Mouse (Mus musculus): ENCODE results near the gene Klf3.

Gene Klf3

DNA sequence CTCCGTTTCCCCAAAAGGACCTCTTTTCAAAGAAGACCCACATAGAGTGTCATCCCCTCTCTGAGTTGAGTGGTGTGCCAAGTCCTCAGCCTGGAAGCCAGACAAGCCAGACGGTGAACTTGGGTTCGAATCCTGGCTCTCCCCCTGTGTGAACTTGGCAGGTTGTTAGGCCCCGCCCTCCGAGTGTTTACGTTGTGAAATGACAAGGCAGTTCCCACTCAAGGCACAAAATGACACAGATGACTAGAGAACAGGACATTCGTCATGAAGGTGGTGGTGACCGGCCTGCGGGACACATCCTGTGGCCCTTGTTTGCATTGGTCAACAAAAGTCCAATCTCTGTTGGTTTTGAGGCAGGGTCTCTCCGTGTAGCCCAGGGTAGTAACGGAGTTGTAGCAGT lies 6.7 kb downstream of the Klf3 start:
- DNase-seq (ENCODE audit: low spot score): no peak

DNA sequence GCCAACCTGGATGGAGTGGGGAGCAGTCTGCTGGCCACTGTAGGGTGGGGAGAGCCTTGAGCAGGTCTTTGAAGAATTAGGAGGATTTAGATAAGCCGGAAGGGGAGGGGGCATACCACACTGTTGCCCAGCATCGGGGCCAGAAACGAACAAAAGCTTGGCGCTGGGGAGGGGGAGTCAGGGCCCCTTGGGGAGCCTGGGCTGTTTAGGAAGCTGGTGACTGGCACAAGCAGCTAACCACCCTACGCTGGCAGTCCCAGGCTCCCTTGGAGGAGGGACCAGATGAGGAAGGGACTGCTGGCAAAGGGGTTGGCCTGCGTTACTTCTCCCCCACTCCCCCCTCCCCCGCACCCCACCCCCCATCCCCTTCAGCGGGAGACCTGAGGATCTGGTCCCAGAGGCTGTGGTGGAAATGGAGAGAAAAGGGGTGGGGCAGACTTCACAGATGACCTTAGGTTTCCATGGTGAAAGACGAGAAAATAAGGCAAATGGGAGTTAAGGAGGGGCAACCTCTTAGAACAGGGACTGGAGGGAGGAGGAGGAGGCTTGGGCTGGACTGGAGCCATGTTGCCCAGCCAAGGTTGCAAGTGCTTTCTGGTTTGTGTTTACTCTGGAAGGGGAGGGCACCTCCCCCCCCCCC lies 7.8 kb downstream of the Klf3 start:
- DNase-seq (ENCODE audit: low spot score): peak; percentile 56

DNA sequence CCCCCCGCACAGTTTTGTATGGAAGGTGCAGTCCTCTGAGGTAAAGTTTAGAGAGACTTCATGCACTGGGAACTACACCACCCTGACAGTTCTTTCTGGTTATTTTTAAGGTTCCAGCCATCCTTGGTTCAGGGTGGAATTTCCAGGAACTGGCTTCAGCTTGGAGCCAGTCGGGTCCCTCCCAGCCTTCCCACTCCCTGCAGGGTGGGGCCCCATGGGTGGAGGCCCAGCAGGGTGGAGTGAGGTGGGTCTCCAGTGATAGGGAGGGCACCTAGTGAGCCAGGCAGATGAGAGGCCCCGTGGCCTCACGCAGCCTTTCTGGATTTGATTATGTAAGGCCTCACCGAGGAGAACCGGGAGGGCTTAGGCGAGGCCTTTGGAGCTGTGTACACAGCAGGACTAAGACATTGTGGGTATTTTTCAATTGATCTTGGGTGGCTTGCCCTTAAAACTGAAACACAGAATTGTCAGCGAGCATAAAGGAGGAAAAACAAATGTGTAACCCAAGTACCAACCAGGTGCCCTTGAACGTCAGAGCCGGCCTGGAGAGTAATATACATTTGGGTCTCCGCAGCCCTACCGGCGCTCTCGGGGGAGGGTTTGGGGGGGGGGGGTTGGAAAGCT lies 8.4 kb downstream of the Klf3 start:
- DNase-seq (ENCODE audit: low spot score): peak; percentile 62

DNA sequence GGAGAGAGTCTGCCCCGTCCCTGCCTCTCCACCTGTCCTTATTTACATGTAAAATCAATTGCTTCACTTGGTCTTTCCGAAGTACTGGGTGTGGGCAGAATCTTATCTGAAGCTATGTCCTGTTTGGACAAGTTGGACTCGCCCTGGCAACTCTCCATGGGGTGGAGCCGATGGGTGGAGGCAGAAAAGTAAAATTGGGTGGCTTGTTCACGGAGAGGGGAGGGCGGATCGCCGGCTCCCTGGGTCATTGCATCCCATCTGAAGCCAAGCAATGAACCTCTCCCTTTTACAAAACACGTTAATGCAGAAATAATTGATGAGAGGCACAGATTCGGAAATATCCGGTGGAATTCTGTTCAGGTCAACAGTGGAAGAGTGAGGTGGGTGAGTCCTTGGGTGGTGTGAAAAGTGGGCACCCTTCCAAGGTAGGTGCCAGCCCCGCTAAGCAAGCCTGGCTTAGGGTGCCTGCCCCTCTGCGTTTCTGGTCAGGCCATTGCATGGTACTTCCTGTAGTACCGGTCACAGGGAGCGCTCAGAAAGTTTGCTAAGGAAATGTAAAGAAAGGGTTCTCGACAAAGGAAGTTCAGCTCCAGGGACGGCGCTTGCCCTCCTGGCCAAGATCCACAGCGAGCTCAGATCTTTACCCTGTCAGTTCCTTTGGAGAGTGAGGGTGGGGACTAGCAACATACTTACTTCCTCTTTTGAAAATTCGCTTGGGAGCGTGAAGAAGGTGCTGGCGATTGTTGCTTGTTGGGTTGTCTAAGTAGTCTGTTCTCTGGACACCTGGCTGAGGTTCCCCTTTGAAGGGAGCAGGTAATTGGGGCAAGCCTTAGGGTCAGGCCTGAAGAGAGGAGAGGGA lies 9.2 kb downstream of the Klf3 start:
- peak; percentile 84 for DNase-seq (ENCODE audit: low spot score)

DNA sequence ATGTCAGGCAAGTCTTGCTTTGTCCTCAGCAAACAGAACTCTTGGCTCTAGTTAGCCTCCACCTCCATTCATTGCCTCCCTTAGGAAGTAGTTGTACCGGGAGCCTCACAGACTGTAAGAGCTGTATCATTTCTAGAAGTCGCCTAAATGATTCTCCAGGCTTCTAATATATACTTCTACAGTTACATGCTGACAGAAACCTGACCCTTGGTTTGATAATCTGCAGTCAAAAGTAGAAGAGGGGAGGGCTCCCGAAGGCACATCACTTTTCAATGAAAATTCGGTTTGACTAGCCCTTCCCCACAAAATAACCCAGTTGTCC lies 9.8 kb downstream of the Klf3 start:
- DNase-seq (ENCODE audit: low spot score): no peak

DNA sequence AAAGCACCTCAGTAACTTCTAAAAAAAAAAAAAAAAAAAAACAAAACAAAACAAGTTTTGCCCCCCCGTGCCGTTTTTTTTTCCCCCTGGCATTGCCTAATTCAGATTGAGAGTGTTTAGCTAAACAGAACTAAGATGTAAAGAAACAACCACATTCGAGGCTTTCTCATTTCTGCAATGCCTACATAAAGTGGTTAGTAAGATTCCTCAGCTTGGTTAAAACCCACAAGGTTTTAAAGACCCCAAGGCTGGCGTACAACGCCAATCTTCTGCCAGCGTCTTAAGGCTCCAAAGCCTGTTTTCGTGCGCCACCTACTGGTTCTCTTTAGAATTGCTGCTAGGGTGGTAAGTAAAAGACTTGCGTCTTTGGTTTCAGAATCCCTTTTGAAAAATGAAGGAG lies 10.2 kb downstream of the Klf3 start:
- DNase-seq (ENCODE audit: low spot score): peak; percentile 62

DNA sequence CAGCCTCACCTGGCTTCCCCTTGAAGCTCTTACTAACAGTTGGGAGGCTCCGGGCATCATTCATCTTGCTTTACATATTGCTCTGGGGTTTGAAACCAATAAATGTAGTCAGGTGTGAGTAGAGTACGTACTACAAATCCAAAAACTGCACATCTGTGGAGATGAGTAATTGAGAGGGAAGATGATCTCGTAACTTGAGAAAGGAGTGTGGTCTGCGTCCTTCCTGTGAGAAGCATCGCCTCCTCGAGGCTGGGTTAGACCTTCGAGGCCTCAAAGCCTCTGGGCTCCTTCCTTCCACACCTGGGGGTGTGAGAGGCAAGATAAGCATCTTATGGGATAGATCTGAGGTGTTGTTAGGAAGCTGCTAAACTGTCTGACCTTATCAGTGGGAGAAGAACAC lies 11.2 kb downstream of the Klf3 start:
- DNase-seq (ENCODE audit: low spot score): no peak

DNA sequence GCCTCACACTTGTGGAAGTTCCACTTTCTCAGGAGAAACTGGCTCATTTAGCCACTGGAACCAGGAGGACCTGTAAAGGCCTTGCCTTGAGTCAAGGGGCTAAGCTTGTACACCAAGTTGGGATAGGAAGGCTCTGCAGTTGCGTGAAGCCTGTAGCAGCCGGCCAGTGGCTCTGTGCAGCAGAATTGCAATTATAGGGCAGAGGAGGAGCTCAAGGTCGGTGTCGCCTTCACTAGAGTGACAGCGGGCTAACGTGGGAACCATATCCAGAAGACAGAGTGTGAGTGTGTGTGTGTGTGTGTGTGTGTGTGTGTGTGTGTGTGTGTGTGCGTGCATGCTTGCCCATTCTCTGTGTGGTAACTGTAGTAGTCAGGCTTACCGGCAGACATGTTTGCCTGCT lies 12.4 kb downstream of the Klf3 start:
- no peak for DNase-seq (ENCODE audit: low spot score)

DNA sequence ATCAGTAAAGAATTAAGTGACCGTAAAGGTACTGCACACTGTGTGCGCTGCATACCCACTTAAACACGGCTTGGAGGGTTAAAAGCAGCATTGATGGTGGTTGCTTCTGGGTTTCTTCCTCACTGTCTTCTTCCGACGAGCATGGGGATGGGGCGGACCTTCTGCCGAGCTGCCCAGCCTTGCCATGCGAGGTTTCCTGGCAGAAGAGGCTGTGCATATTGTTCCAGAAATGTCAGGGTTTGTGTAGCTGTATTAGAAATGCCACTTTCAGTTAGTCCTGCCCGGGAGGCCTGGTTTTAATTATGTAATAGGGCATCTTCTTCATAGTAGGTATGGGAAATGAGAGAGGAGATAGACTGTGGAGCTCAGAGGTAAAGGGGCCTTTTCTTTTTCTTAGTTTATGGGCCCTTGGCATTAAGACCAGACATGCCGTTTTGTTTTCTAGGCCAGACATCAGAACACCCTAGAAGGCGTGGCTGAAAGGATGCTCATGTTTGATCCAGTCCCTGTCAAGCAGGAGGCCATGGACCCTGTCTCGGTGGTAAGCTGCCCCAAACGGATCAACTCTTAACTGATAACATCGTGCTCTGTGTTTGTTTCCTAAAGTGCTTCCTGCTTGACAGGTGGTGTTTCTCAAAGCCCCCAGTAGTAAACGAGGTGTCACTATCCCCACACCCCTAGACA lies 13.2 kb downstream of the Klf3 start:
- no peak for DNase-seq (ENCODE audit: low spot score)

DNA sequence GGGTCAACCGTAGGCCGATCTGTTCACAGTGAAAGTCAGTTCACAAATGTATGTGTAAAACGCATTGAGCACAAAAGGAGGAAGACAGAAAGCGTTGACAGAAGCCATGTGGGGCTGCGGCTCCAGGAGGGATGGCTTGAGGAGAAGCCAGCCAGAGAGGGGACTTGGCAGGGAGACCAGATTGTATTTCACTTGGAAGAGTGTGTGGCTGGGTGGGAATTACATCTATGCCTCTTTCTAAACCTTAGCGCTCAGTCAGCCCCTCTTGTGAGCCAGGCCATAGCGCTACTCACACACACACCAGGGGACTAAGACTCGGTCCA lies 13.7 kb downstream of the Klf3 start:
- DNase-seq (ENCODE audit: low spot score): no peak

DNA sequence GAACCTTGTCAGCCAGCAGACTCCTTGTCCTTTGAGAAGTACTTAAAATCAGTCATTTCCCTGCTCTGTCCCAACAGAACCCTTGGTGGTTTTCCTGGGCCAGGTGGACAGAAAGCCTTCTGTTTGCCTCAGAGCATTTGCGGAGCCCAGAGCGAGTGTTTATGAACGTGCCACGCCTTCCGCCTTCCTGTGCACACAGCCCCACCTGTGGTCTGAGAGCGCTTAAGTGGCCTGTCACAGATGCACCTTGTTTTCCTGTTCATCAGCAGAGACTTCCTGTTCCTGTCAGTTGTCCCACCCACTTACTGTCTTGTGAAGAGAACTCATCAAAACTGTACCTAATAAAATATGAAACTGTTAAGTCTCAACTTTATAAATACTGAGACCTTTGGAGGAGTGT lies 16.2 kb downstream of the Klf3 start:
- DNase-seq (ENCODE audit: low spot score): no peak

DNA sequence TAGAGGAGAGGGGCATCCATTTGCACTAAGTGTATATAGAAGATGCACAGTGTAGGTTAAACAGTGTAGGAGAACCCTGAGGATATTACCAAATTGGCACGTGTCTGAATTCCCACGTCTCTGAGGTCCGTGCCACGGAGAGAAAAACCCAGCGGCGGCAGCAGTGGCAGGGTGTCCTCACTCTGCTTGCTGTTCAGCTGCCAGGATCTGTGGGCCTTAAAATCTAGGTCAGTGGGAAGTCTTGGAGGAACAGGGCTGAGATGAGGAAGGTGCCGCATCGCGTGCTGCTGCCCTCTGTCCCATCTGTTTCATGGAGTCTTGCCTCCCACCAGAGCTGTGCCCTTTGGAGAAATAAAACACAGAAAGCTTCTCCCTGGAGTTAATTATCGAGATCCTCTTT lies 16.9 kb downstream of the Klf3 start:
- DNase-seq (ENCODE audit: low spot score): no peak

DNA sequence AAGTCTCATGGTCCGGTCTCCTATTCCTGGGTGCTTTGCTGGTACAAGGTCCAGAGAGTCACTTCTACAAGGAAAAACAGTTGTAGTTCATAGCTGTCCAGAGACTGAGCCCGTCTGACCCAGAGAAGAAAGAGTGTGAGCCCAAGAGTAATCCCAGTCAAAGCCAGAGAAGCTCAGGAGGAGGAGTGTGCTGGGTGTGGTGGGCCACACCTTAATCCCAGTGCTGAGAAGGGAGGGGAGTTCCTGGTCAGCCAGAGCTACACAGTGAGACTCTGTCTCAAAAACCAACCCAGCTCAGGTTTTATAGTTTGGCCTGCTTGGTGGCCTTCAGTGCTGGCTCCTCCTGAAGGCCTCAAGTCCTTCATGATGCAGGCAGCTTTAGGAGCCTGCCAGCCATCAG lies 18.1 kb downstream of the Klf3 start:
- no peak for DNase-seq (ENCODE audit: low spot score)

DNA sequence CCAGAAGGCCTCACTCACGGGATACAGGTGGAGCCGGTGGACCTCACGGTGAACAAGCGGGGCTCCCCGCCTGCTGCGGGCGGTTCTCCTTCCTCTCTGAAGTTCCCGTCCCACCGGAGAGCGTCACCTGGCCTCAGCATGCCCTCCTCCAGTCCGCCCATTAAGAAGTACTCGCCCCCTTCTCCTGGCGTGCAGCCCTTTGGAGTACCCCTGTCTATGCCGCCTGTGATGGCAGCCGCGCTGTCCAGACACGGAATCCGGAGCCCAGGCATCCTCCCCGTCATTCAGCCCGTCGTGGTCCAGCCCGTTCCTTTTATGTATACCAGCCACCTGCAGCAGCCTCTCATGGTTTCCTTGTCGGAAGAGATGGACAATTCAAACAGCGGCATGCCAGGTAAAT lies 18.8 kb downstream of the Klf3 start:
- DNase-seq (ENCODE audit: low spot score): no peak

DNA sequence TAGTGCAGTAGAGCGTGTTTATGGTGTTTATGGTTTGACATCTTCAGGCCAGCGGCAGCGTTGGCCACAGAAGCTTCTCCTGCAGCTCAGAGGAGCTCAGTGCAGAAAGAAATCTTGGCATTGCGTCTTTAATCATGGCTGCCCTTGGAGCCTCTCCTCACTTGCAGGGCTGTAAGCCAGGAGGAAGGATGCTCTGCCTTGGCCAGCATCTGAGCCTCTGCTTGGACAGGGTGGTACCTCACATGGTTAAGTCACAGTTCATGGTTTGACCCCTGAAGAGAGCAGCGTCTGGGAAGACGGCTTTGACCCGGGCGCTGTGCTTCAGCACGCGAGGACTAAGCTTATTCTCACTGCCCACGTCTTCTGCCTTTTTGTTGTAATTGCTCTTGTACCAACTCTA lies 20.2 kb downstream of the Klf3 start:
- DNase-seq (ENCODE audit: low spot score): no peak

DNA sequence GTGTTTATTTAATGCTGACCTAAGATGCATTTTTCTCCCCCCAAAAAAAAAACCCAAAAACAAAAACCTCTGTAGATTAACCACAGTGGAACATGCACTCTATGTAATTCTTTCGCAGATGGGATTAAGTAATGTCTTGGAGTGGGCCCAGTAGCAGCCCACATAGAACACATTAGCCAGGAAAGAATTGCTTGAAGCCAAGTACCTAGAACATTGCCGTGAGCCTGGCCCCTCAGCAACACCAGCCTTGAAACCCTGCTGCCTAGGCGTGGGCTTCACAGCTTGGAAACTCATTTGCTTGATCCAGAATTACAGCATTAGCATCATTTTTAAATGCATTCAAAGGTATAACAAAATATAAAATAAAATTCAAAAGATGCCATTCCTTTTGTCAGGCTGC lies 21.6 kb downstream of the Klf3 start:
- no peak for DNase-seq (ENCODE audit: low spot score)

DNA sequence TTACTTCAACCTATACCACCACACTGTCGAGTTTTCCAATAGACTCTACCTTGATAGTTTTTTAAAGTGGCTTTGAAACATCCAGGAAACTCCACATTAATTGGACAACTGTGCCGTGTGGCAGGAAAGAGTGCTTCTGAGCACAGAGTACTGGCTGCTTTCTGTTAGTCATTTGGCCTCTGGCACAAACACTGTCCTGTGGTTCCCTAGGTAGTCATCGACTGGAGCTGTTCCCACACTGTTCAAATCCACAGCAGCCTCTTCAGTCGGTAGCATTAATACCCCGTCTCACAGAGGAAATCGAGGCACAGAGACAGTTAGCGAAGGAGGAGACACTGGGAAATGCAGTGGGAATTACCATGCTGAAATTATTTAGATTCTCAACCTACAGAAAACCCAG lies 22.3 kb downstream of the Klf3 start:
- no peak for DNase-seq (ENCODE audit: low spot score)

DNA sequence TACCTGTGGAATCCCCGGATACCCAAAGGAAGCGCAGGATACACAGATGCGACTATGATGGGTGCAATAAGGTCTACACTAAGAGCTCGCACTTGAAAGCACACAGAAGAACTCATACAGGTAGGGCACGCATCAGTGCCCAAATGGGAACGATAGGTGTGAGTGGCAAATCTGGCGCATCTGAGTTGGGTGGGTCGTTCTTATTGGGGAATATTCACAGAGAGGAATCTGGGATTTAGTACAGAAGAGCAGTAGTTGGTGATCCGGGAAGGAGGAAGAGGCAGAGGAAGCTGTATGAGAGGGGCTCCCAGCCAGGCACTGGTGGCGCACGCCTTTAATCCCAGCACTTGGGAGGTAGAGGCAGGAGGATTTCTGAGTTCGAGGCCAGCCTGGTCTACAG lies 24.0 kb downstream of the Klf3 start:
- DNase-seq (ENCODE audit: low spot score): no peak

DNA sequence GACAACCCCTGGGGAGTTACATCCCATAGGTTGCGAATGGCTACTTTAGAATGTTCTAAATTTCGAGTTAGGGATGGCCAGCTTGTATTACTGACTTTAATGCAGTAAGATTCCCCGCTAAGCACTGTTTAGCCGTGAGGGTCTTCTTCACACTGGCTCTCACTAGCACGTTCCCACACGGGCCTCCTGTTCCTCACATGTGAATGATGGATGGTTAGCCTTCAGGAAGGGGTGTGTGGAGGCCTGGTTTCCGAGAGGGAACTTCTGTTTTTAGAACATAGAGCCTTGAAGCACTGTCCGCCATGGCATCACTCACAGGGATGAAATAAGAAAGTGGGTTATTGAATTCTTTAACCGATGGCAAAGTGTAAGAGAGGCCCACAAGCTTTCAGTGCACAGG lies 25.1 kb downstream of the Klf3 start:
- DNase-seq (ENCODE audit: low spot score): no peak

DNA sequence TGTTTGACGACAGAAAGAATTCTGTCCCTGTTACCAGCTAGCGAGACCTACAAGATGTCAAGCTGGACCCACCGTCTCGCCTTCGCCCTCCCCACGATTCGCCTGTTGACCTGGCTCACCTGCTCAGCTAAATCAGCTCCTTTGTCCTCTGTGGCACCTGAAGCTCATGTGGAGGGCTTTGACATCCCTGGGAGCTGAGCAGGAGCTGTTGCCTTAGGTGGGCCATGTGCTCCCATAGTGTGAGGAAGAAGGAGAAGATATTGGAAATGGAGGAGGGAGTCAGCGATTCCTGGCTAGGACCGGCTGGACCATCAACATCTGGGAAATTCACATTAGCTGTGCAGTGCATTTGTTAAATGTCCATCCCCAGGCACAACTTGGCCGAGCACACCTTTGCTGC lies 26.4 kb downstream of the Klf3 start:
- no peak for DNase-seq (ENCODE audit: low spot score)

DNA sequence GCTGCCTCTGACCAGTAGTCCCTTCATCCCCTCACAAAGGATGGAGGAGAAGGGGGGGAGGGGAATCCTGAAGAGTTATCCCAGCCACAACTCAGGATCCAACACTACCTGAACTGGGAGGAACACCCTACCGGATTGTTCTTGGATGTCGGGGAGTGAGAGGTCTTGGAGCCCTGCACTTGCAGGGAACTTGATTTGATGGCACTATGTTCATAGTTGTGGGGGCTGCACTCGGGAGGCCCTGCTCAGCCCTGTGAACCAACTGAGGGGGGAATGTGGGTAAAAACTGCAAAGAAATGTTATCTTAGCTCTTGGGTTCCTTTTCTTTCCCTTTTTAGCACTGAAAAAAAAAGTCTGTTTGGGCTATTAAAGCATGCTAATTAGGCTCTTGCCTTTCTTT lies 27.6 kb downstream of the Klf3 start:
- no peak for DNase-seq (ENCODE audit: low spot score)

DNA sequence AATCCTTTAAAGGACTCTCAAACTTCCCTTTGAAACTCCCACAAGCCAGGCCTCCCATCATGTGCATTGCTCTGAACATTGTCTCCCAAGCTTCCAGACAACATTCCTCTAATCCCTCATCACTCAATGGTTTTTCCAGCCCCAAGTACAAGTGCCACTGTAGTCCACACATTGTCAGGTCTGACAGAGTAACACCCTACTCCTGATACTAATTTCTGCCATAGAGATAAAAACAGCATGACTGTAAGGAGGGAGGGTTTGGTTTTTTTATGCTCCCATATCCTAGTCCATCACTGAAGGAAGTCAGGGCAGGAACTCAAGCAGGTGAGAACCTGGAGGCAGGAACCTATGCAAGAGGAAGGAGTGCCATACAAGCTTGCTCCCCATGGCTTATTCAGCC lies 30.2 kb downstream of the Klf3 start:
- no peak for DNase-seq (ENCODE audit: low spot score)

DNA sequence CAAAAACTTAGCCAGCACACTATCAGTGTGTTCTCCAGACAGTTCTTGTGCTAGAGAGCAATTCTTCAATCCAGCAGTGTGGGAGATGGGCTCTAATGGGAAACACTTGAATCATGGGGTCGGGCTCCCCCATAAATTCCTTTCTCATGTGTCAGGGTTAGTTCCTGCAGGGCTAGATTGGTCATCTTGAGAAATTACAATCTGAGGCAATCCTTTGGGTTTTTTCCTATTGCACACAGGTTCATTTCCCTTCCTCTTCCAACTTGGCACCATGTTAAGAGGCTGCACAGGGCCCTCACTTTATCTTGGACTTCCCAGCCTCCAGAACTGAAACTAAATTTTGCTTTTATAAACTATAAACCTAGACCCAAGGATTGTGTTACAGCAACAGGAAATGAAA lies 31.0 kb downstream of the Klf3 start:
- DNase-seq (ENCODE audit: low spot score): no peak

Data from ovary, postnatal 36 days (tissue).